Mouse (Mus musculus) frontal cortex, postnatal 36 days (tissue): ENCODE measurements around the gene Mpp6.

Source experiments
- DNase-seq, 2 experiments: peaks; one replicate each; pipeline ENCODE4 v3.0.0; 2022; ENCODE audit warnings: low spot score in 2 of 2

Mpp6 gene

GRCm38 (mm10) chr6:50109757-50110378 lies at the start of gene Mpp6:
TSS of gene Mpp6 (plus strand) at chr6:50110241.
- peak; percentile 63 to 68 for DNase-seq

GRCm38 (mm10) chr6:50066172-50066571 lies 43.9 kb upstream of the Mpp6 start:
- DNase-seq: no peak

- DNase-seq: no peak
Observed at GRCm38 (mm10) chr6:50068490-50068889, 41.6 kb upstream of the Mpp6 start.

DNA sequence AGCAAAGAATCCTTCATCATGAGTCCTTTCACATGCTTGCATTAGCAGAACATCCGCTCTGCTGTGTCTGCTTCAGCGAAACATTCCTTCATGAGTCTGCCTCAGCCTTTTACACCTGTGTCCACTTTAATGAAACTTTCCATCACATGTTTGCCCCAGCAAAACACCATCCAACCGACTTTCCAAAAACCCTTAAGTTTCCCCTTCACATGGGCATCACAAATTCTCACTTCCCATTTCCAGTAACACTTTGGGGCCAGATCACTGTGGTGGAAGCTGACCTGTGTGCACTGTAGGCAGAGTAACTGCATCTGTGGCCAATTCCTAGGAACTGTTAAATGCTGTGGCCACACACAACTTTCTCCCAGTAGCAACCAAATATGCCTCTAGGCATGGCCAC lies 34.8 kb upstream of the Mpp6 start:
- no peak for DNase-seq

DNA sequence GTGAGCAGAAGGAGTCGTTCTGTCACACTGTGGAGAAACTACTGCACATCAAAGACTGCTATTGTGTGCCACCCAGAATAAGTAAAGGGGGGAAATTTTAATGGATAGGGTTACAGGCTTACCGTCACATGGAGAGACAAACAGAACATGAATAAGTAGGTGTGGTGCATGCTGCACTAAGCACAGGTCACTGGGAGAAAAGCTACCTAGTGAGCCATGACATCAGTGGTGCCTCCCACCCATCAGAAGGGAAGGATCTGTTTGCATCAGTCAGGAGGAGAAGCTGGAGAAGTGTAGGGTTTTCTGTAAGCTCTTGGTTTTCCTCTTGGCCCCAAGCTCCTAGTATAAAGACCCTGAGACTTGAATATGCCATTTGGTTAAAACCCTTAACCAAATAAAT lies 33.6 kb upstream of the Mpp6 start:
- no peak for DNase-seq

DNA sequence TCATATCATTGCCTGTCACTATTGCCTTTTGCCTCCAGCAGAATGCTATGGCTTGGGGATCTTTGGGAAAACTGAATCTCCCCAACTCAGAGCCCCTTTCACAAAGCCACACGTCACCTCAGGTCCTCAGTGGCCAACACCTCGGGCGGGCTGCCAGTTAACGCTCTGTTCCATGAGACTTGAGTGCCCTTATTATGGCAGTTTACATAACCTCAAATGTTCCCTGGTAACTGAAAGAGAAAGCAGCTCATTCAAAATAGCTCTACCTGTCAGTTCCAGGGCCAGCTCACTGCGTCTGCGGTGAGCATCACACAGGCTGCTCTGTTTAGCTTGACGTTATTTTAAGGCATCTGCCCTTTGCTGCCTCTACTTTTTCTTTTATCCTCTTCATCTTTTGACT lies 29.6 kb upstream of the Mpp6 start:
- no peak for DNase-seq

GRCm38 (mm10) chr6:50085206-50085605 lies 24.8 kb upstream of the Mpp6 start:
- no peak for DNase-seq

DNA sequence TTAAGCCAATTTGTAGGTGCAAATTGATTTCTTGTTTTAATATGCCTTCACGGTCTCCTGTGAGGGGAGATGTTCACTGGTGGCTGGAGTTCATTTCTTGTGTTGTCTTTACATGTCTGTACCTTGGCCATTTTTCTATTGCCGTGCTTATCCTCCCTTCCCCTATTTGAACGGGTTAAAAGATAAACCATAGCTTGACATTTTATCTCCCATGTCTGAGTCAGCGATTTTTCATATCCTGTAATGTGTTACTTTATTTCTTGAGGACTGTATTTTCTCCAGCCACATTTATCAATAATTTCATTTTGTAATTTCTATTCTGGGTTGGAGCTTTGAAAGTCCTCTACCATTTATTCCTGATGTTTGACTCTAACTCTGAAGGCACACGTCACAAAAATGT lies 20.7 kb upstream of the Mpp6 start:
- no peak for DNase-seq

- no peak for DNase-seq
Observed at GRCm38 (mm10) chr6:50090221-50090620, 19.8 kb upstream of the Mpp6 start.

- DNase-seq: no peak
Observed at GRCm38 (mm10) chr6:50091462-50092154, 18.4 kb upstream of the Mpp6 start.

DNA sequence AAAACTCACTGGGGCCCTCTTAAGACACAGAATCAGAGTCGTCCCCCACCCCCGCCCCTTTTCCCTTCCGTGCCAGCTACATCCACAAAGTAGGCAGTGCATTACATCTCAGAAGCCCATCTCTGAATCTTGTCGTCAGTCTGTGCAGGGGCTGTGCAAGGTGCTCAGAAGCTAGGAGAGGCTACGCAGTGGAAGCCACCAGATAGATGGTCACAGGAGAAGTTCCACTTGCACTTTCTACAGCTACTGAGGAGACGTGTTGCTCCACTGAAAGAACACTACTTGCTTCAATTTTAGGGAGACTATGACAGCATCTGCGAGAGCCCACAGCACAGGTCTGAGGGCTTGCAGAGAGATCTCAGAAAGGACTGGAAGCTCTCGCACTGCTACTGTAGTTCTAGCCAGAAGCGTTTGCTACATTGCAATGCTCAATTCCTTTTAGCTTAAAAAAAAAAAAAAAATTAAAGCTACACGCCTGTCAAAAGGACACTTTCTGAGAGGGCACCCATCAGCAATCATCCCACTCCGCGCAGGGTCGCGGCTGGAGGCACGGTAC lies 762 bp upstream of the Mpp6 start:
- peak in 1 of 2 experiments; percentile 12 for DNase-seq

- peak; percentile 29 to 42 for DNase-seq
Observed at GRCm38 (mm10) chr6:50110379-50110941, 419 bp downstream of the Mpp6 start.

DNA sequence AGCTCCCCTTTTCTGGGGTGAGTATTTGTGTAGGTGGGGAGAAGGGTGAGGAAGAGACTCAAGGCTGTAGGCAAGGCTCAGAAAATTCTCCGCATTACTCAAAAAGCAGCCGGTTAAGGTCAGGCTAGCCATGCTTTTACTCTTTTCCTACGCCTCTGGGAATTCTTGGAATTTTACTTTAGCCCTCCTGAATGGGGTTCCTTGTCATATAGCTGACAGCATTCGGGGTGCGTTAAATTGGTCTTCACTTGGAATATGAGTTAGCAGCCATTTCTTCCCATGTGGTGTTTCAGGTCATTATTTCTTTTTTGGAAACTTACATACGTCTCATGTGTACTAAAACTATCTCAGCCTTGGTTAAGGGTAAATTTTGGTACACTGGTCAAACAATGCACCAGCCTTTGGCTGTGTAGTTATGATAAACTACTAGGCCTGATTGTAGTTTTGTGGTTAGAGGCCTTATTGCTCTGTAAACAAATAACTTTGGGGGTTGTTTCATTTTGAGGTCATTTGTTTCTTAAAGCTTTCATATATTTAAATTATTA lies 1.1 kb downstream of the Mpp6 start:
- peak in 1 of 2 experiments; percentile 22 for DNase-seq

- peak; percentile 91 to 96 for DNase-seq
Observed at GRCm38 (mm10) chr6:50112775-50113174, 2.7 kb downstream of the Mpp6 start.

DNA sequence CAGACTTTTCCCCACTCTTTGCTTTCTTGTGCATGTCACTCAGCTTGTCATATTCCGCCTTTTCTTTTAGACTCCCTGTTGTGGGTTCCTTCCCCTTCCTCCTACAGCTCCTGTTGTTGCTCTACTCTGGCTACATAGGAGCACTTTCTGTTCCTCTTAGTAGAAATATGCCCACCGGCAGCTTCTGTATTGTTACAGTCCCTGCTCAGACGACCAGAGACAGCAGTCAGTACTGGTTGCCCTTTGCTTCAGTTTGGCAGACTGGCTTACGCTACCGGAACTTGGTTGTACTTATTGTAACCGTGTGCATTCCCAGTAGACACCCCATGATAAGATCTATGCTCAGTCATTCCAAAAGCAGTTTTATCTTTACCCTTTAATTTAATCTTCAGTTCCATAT lies 4.2 kb downstream of the Mpp6 start:
- no peak for DNase-seq

DNA sequence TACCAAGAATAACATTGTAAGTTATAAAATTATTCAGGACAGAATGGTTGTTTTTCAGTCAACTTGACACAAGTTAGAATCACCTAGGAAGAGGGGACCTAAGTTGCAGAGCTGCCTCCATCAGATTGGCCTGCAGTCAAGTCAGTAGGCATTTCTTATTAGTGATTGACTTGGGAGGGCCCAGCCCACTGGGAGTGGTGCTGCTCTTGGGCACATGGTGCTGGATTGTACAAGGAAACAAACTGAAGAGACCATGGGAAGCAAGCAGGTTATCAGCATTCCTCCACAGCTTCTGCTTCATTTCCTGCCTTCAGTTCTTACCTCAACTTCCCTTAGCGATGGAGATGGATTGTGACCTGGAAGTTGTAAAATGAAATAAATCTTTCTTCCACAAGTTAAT lies 10.9 kb downstream of the Mpp6 start:
- no peak for DNase-seq

DNA sequence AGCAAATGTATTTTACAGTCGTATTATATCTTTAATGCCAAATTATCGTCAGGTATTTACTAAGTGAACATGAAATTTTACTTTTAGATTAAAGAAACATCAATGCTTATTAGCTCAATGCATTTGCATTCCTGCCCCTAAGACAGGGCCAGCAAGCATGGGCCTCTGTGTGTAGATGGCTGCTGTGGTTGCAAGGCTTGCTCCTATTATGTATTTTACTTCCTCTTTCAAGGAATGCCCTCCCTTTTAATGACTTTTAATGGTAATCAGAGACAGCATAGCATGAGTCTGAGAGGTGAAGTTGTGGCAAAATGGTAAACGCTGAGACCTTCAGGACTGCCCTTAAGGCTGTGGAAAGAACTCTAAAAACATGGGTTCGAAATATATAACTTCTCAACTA lies 12.8 kb downstream of the Mpp6 start:
- DNase-seq: no peak

GRCm38 (mm10) chr6:50124197-50124596 lies 14.2 kb downstream of the Mpp6 start:
- no peak for DNase-seq

DNA sequence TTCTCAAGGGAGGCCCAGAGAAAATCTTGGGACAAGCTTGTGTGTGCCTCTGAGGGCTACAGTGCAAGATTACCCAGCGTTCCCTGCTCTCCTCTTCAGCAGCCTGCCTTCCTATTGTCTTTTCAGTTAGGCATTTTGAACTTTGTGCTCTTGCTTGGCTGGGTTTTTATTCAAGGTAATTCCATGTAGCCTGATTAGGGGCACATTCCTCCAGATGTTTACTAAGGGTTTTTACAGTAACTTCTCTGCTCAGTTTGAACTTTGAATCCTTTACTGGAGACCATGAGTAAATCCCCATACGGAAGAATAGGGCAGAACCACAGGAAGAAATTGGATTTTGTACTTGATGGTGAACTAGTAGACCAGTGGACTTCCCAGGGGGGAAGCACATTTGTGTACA lies 16.3 kb downstream of the Mpp6 start:
- no peak for DNase-seq

GRCm38 (mm10) chr6:50127536-50127935 lies 17.5 kb downstream of the Mpp6 start:
- no peak for DNase-seq

- DNase-seq: no peak
Observed at GRCm38 (mm10) chr6:50137651-50138050, 27.6 kb downstream of the Mpp6 start.

DNA sequence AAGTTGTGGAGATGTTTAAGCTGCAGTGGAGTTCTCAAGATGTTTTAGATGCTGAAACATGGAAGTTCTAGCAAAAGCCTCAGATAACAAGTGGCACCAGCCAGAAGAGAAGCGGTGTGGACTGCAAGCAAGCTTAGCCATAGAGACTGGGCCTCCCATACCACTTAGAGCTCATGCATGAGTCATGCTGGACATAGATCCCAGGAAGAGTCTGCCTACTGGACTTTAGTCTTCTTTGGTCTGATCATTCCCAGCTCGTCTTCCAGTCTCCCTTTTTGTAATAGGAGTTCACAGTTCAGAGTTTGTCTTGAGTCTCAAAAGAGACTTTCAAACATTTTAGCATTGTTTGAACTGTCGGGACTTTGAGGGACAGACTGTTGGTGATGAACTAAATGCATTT lies 29.5 kb downstream of the Mpp6 start:
- DNase-seq: no peak

GRCm38 (mm10) chr6:50146158-50146557 lies 36.1 kb downstream of the Mpp6 start:
- DNase-seq: no peak
